In the genomic region with DNA sequence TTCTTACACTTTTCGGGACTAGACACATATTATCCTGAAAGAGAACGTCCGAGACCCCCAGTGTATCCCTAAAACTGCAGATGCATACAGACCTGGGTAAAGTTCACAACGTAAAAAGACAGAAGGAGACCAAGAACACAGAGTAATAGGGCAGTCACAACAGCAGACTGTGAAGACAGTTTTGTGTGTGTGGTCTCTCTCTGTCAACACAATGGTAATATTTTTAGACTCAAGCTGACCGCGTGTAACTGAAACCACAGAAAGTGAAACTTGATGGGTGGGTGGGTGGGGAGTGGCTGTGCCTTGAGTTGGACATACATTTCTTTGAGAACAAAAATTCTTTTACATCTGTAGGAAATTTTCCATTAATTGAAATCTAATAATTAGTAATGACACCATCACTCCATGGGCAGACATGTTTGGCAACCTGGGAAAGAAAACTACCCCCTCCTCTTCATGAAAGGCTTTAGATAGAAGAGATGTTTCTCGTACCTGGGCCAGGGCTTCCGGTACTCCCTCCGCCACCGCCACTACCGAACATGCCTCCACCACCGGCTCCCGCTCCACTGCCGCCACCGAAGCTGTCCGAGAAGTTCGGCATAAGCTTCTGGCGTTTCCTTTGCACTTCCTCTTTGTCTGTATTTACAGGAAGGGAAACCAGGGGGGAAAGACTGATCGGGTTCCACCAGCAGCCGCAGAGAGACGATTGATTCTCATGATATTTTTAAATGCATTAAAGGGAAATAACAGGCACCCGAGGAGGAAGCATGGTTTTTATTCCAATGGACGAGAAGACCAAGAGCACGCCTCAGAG, we compare ENCODE assay signal across 8 mouse cellular contexts.
DNase-seq lines count a peak whose midpoint lies in the region; ATAC-seq and TF ChIP-seq lines count a peak whose summit lies in the region.

No protein-coding gene starts in this region.

- ATAC-seq in intestine, embryonic 16.5 days: no peak
- peak; percentile 43 for ATAC-seq in megakaryocyte-erythroid progenitor cell, adult 5-6 weeks (replicated peaks; ENCODE audit: low FRiP score, low TSS enrichment, poor library complexity, severe bottlenecking)
- ATAC-seq in midbrain, embryonic 16.5 days: no peak

- peaks cover 6% of the 10 kb centered on the region; the same call in 1 of the 2 replicates for H3K4me1 ChIP-seq in bone marrow, adult 2 months (ENCODE audit: control insufficient read depth, insufficient read depth, low read length)
- H3K4me1 ChIP-seq in intestine, embryonic 16.5 days (ENCODE audit: control insufficient read depth, insufficient read depth, low read length): peaks cover 5% of the 10 kb centered on the region; the same call in 1 of the 2 replicates
- peaks cover 10% of the 10 kb centered on the region for H3K4me1 ChIP-seq in midbrain, embryonic 16.5 days (ENCODE audit: control insufficient read depth, insufficient read depth, low read length)

- H3K4me2 ChIP-seq in intestine, embryonic 16.5 days (ENCODE audit: low read depth, low read length): no peak overlapping the region
- no peak overlapping the region for H3K4me2 ChIP-seq in midbrain, embryonic 16.5 days (ENCODE audit: low read length)

- peak; percentile 76 for DNase-seq in 416B (ENCODE audit: low read depth)
- no peak for DNase-seq in MN1 (ENCODE audit: low spot score)
- no peak for DNase-seq in embryo, embryonic 11 days
- no peak for DNase-seq in frontal cortex, postnatal 14 days (ENCODE audit: low spot score in 2 of 2)

- H3K27me3 ChIP-seq in intestine, embryonic 16.5 days (replicated peaks; ENCODE audit: control insufficient read depth, insufficient read depth, low read length): no peaks in the 10 kb centered on the region
- no peaks in the 10 kb centered on the region for H3K27me3 ChIP-seq in midbrain, embryonic 16.5 days (ENCODE audit: control insufficient read depth, insufficient read depth, low read depth, low read length)

- peak; percentile 49; the same call in 1 of the 2 replicates for TF ChIP-seq POLR2A in bone marrow, adult 2 months (IDR thresholded peaks at IDR 0.05; ENCODE audit: borderline replicate concordance, control insufficient read depth, low read depth, low read length)

- peaks cover 6% of the 10 kb centered on the region for H3K36me3 ChIP-seq in intestine, embryonic 16.5 days (ENCODE audit: control insufficient read depth, insufficient read depth, low read length)
- peaks cover 2% of the 10 kb centered on the region for H3K36me3 ChIP-seq in midbrain, embryonic 16.5 days (ENCODE audit: control insufficient read depth, insufficient read depth, low read length)

- 1% methylated on average over 24 of the region's 24 CpGs for WGBS in bone marrow, adult 2 months
- WGBS in intestine, embryonic 16.5 days: 79% methylated on average over 24 of the region's 24 CpGs
- 94% methylated on average over 24 of the region's 24 CpGs for WGBS in midbrain, embryonic 16.5 days

- H3K27ac ChIP-seq in bone marrow, adult 2 months (ENCODE audit: control insufficient read depth, insufficient read depth, low read depth, low read length, poor library complexity): peak overlapping the region; percentile 88
- peak overlapping the region; percentile 17; the same call in 1 of the 2 replicates for H3K27ac ChIP-seq in intestine, embryonic 16.5 days (ENCODE audit: low read length)
- H3K27ac ChIP-seq in midbrain, embryonic 16.5 days (ENCODE audit: low read length): no peak overlapping the region

- TF ChIP-seq CTCF in bone marrow, adult 2 months (IDR thresholded peaks at IDR 0.05; ENCODE audit: control insufficient read depth, insufficient read depth, low read length): no peak

- H3K9ac ChIP-seq in intestine, embryonic 16.5 days (ENCODE audit: low read depth, low read length): no peak overlapping the region
- no peak overlapping the region for H3K9ac ChIP-seq in midbrain, embryonic 16.5 days (ENCODE audit: low read depth, low read length)

- H3K9me3 ChIP-seq in intestine, embryonic 16.5 days (ENCODE audit: control insufficient read depth, low read length): no peaks in the 10 kb centered on the region
- no peaks in the 10 kb centered on the region for H3K9me3 ChIP-seq in midbrain, embryonic 16.5 days (replicated peaks; ENCODE audit: control insufficient read depth, low read length, poor library complexity, severe bottlenecking)

- H3K4me3 ChIP-seq in bone marrow, adult 2 months (replicated peaks; ENCODE audit: control insufficient read depth, low read depth, low read length): peak overlapping the region; percentile 69
- H3K4me3 ChIP-seq in intestine, embryonic 16.5 days (ENCODE audit: low read length): no peak overlapping the region
- no peak overlapping the region for H3K4me3 ChIP-seq in midbrain, embryonic 16.5 days (ENCODE audit: low read depth, low read length)
